Comparison of ENCODE assay signal across 8 mouse cellular contexts in genomic region chr5:24482247-24483079, GRCm38 (mm10). TPM values are rescaled to one million over a fixed set of nuclear protein-coding genes. Genes with fewer than 3 reads are reported as not detected.
DNase-seq lines count a peak whose midpoint lies in the region; ATAC-seq lines count a peak whose summit lies in the region.

No protein-coding gene starts in this region.

- peaks cover 74% of the 10 kb centered on the region for H3K36me3 ChIP-seq in forebrain, embryonic 13.5 days (ENCODE audit: poor library complexity, severe bottlenecking)
- peaks cover 74% of the 10 kb centered on the region for H3K36me3 ChIP-seq in kidney, embryonic 14.5 days (ENCODE audit: control insufficient read depth, insufficient read depth, low read length)
- H3K36me3 ChIP-seq in liver, embryonic 16.5 days (ENCODE audit: control insufficient read depth, insufficient read depth), result peaks cover 17% of the 10 kb centered on the region

- 0 out of 2 replicates have a peak overlapping the region, but pooled peaks have one; percentile 12 for H3K9ac ChIP-seq in forebrain, embryonic 13.5 days
- no peak overlapping the region for H3K9ac ChIP-seq in kidney, embryonic 14.5 days (ENCODE audit: low read depth, low read length)
- H3K9ac ChIP-seq in liver, embryonic 16.5 days (ENCODE audit: low read depth, low read length), result no peak overlapping the region

- peaks cover 21% of the 10 kb centered on the region for H3K27me3 ChIP-seq in forebrain, embryonic 13.5 days
- H3K27me3 ChIP-seq in kidney, embryonic 14.5 days (ENCODE audit: control insufficient read depth, insufficient read depth, low read length), result no peaks in the 10 kb centered on the region
- no peaks in the 10 kb centered on the region for H3K27me3 ChIP-seq in liver, embryonic 16.5 days (ENCODE audit: control insufficient read depth, insufficient read depth, low read depth, low read length)

- H3K4me2 ChIP-seq in forebrain, embryonic 13.5 days, result peak overlapping the region; percentile 15; the same call in 1 of the 2 replicates
- H3K4me2 ChIP-seq in kidney, embryonic 14.5 days (replicated peaks; ENCODE audit: low read depth, low read length), result no peak overlapping the region
- peak overlapping the region; percentile 5; the same call in 1 of the 2 replicates for H3K4me2 ChIP-seq in liver, embryonic 16.5 days (ENCODE audit: low read depth, low read length)

- H3K4me1 ChIP-seq in forebrain, embryonic 13.5 days, result peaks cover 60% of the 10 kb centered on the region
- H3K4me1 ChIP-seq in kidney, embryonic 14.5 days (ENCODE audit: control insufficient read depth, insufficient read depth, low read length), result peaks cover 7% of the 10 kb centered on the region; the same call in 1 of the 2 replicates
- peaks cover 3% of the 10 kb centered on the region for H3K4me1 ChIP-seq in liver, embryonic 16.5 days (ENCODE audit: control insufficient read depth, low read depth, low read length)

- DNase-seq in embryo, embryonic 10.5 days (ENCODE audit: low spot score), result peak; percentile 31
- DNase-seq in embryo, embryonic 9.5 days (ENCODE audit: extremely low spot score), result no peak
- DNase-seq in urinary bladder, postnatal 4 days (ENCODE audit: low spot score in 2 of 2), result no peak
- no peak for DNase-seq in spleen, adult 12 weeks (ENCODE audit: low spot score)
- DNase-seq in layer of hippocampus, postnatal 14 days (ENCODE audit: low spot score in 2 of 2), result no peak

- H3K9me3 ChIP-seq in forebrain, embryonic 13.5 days (replicated peaks), result no peaks in the 10 kb centered on the region
- no peaks in the 10 kb centered on the region for H3K9me3 ChIP-seq in kidney, embryonic 14.5 days (ENCODE audit: control insufficient read depth, low read length)
- H3K9me3 ChIP-seq in liver, embryonic 16.5 days (replicated peaks; ENCODE audit: control insufficient read depth, low read length), result no peaks in the 10 kb centered on the region

- WGBS in forebrain, embryonic 13.5 days, result 39% methylated on average over 39 of the region's 41 CpGs
- WGBS in kidney, embryonic 14.5 days, result 60% methylated on average over 41 of the region's 41 CpGs
- WGBS in liver, embryonic 16.5 days (ENCODE audit: insufficient replicate concordance), result 71% methylated on average over 41 of the region's 41 CpGs

- H3K4me3 ChIP-seq in forebrain, embryonic 13.5 days, result no peak overlapping the region
- no peak overlapping the region for H3K4me3 ChIP-seq in kidney, embryonic 14.5 days (ENCODE audit: low read length)
- no peak overlapping the region; the same call in 1 of the 2 replicates for H3K4me3 ChIP-seq in liver, embryonic 16.5 days (ENCODE audit: low read depth, low read length)

- no peak for ATAC-seq in forebrain, embryonic 13.5 days
- peak; percentile 41 for ATAC-seq in kidney, embryonic 14.5 days (ENCODE audit: low FRiP score, low TSS enrichment)
- peak; percentile 68 for ATAC-seq in liver, embryonic 16.5 days (ENCODE audit: low read depth)

- no peak overlapping the region for H3K27ac ChIP-seq in forebrain, embryonic 13.5 days
- peak overlapping the region; percentile 12 for H3K27ac ChIP-seq in kidney, embryonic 14.5 days (ENCODE audit: low read depth, low read length)
- H3K27ac ChIP-seq in liver, embryonic 16.5 days (ENCODE audit: low read length), result peak overlapping the region; percentile 62

RNA-seq across cellular contexts. Expression of gene Agap3, which starts 30.5 kb away (rescaled TPM):
- polyA plus RNA-seq in forebrain, embryonic 13.5 days (2015; fragmentation: Nextera tagmentation; extraction: Ambion mirVana), result 38.0 and 39.2 TPM in 2 replicates
- polyA plus RNA-seq in kidney, embryonic 14.5 days (2014; fragmentation: Nextera tagmentation; extraction: Ambion mirVana), result 19.7 and 24.7 TPM in 2 replicates
- 4.4 and 5.0 TPM in 2 replicates for polyA plus RNA-seq in liver, embryonic 16.5 days (2015; fragmentation: Nextera tagmentation; extraction: Ambion mirVana)
- total RNA-seq in layer of hippocampus, postnatal 14 days (2021), result 100 to 1,000 TPM; 540 to 568 TPM

RNA-seq across cellular contexts. Expression of gene Tmub1, which starts 34.8 kb away (rescaled TPM):
- 32.5 and 35.4 TPM in 2 replicates for polyA plus RNA-seq in forebrain, embryonic 13.5 days (2015; fragmentation: Nextera tagmentation; extraction: Ambion mirVana)
- polyA plus RNA-seq in kidney, embryonic 14.5 days (2014; fragmentation: Nextera tagmentation; extraction: Ambion mirVana), result 23.8 and 25.7 TPM in 2 replicates
- polyA plus RNA-seq in liver, embryonic 16.5 days (2015; fragmentation: Nextera tagmentation; extraction: Ambion mirVana), result 5.5 and 6.1 TPM in 2 replicates
- total RNA-seq in layer of hippocampus, postnatal 14 days (2021), result 10 to 100 TPM; 23.1 to 27.5 TPM

RNA-seq across cellular contexts. Expression of gene Fastk, which starts 37.4 kb away (rescaled TPM):
- polyA plus RNA-seq in forebrain, embryonic 13.5 days (2015; fragmentation: Nextera tagmentation; extraction: Ambion mirVana), result 85.3 and 86.9 TPM in 2 replicates
- polyA plus RNA-seq in kidney, embryonic 14.5 days (2014; fragmentation: Nextera tagmentation; extraction: Ambion mirVana), result 104 and 105 TPM in 2 replicates
- polyA plus RNA-seq in liver, embryonic 16.5 days (2015; fragmentation: Nextera tagmentation; extraction: Ambion mirVana), result 44.9 and 53.4 TPM in 2 replicates
- total RNA-seq in layer of hippocampus, postnatal 14 days (2021), result 100 to 1,000 TPM; 113 to 116 TPM

RNA-seq across cellular contexts. Expression of gene Gbx1, which starts 44.5 kb away (rescaled TPM):
- 0.90 and 0.97 TPM in 2 replicates for polyA plus RNA-seq in forebrain, embryonic 13.5 days (2015; fragmentation: Nextera tagmentation; extraction: Ambion mirVana)
- polyA plus RNA-seq in kidney, embryonic 14.5 days (2014; fragmentation: Nextera tagmentation; extraction: Ambion mirVana), result 0.05 TPM in 1 of 2 replicates, not detected in the other
- not detected in 2 replicates for polyA plus RNA-seq in liver, embryonic 16.5 days (2015; fragmentation: Nextera tagmentation; extraction: Ambion mirVana)
- not detected for total RNA-seq in layer of hippocampus, postnatal 14 days (2021)

RNA-seq across cellular contexts. Expression of gene Asb10, which starts 58.3 kb away (rescaled TPM):
- 0.06 and 0.15 TPM in 2 replicates for polyA plus RNA-seq in forebrain, embryonic 13.5 days (2015; fragmentation: Nextera tagmentation; extraction: Ambion mirVana)
- 0.54 and 0.91 TPM in 2 replicates for polyA plus RNA-seq in kidney, embryonic 14.5 days (2014; fragmentation: Nextera tagmentation; extraction: Ambion mirVana)
- polyA plus RNA-seq in liver, embryonic 16.5 days (2015; fragmentation: Nextera tagmentation; extraction: Ambion mirVana), result 0.07 TPM in 1 of 2 replicates, not detected in the other
- under 1 TPM; 0.28 to 0.33 TPM for total RNA-seq in layer of hippocampus, postnatal 14 days (2021)
